ENCODE assay signal across 18 mouse cellular contexts in genomic region chr13:25220186-25220787, GRCm38 (mm10). TPM values are rescaled to one million over a fixed set of nuclear protein-coding genes. Genes with fewer than 3 reads are reported as not detected.
"Had no signal": no experiment of that assay in that cellular context is flagged by ENCODE, and none has a peak within 500 bp of the region (broad histone marks: within the 10 kb centered on the region; RNA-seq: fewer than 3 reads in every experiment).

No protein-coding gene starts in this region.

- DNase-seq: liver; liver, embryonic 13.5 days; liver, postnatal 0 days; lung, postnatal 14 days; right cerebral cortex, postnatal 14 days; thymus, adult 2 months; thymus, postnatal 25 days had no signal

- H3K9me3 ChIP-seq: limb, embryonic 12.5 days; liver, embryonic 13.5 days; lung, embryonic 15.5 days; midbrain, embryonic 15.5 days; neural tube, embryonic 13.5 days; stomach, embryonic 15.5 days had no signal

- H3K27ac ChIP-seq: left cerebral cortex, adult 2 months; limb, embryonic 12.5 days; liver, embryonic 13.5 days; lung, embryonic 15.5 days; macrophage; midbrain, embryonic 15.5 days; neural tube, embryonic 13.5 days; stomach, embryonic 15.5 days had no signal

- H3K4me2 ChIP-seq: limb, embryonic 12.5 days; liver, embryonic 13.5 days; lung, embryonic 15.5 days; midbrain, embryonic 11.5 days; midbrain, embryonic 15.5 days; neural tube, embryonic 13.5 days; stomach, embryonic 15.5 days had no signal

- H3K4me1 ChIP-seq: limb, embryonic 12.5 days; liver, embryonic 13.5 days; lung, embryonic 15.5 days; megakaryocyte, embryonic 14.5 days; midbrain, embryonic 15.5 days; neural tube, embryonic 13.5 days; stomach, embryonic 15.5 days had no signal

- H3K36me3 ChIP-seq: limb, embryonic 12.5 days; liver, embryonic 13.5 days; lung, embryonic 15.5 days; midbrain, embryonic 15.5 days; neural tube, embryonic 13.5 days; stomach, embryonic 15.5 days had no signal

- H3K4me3 ChIP-seq: left cerebral cortex, adult 2 months; limb, embryonic 12.5 days; liver, embryonic 13.5 days; lung, embryonic 15.5 days; megakaryocyte, embryonic 14.5 days; midbrain, embryonic 15.5 days; neural tube, embryonic 13.5 days; stomach, embryonic 15.5 days had no signal

- H3K27me3 ChIP-seq: limb, embryonic 12.5 days; liver, embryonic 13.5 days; lung, embryonic 15.5 days; megakaryocyte, embryonic 14.5 days; midbrain, embryonic 15.5 days; neural tube, embryonic 13.5 days; stomach, embryonic 15.5 days had no signal

- ATAC-seq: intestine, embryonic 16.5 days; liver, postnatal 0 days; midbrain, embryonic 15.5 days had no signal

- H3K9ac ChIP-seq: limb, embryonic 12.5 days; liver, embryonic 13.5 days; liver, postnatal 0 days; lung, embryonic 15.5 days; midbrain, embryonic 15.5 days; neural tube, embryonic 13.5 days; stomach, embryonic 15.5 days had no signal

RNA-seq across cellular contexts. Expression of gene Nrsn1, which starts 50.0 kb away (rescaled TPM):
- polyA plus RNA-seq: liver, postnatal 0 days; macrophage; spleen, adult 2 months; thymus, adult 2 months had no signal
